Mouse (Mus musculus): ENCODE measurements at regions not wholly inside any gene's neighbourhood (a gene's known extent, or its start where the extent isn't known, plus 50 kb on each side); places are given as distances from the start of the nearest gene placed in this dataset.

DNA sequence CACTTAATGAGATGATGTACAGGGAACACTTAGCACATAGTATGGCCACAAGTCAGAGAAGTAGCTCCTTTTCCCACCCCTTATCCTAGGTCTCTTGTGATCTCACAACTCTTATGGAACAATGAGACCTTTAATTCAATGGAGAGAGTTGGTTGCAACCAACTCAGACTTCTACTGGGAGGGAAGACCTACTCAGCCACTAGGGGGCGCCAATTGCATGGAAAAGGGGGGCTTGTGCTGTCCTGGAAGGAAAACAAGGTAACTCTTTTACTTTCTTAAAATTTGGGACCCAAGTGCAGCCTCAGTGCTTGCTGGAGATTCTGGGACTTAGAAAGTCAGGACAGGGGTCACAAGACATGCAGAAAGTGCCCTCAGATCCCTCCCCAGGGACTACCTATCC lies 60.7 kb upstream of the Kcnj15 start:
- DNase-seq, result peak; percentile 52 to 72

DNA sequence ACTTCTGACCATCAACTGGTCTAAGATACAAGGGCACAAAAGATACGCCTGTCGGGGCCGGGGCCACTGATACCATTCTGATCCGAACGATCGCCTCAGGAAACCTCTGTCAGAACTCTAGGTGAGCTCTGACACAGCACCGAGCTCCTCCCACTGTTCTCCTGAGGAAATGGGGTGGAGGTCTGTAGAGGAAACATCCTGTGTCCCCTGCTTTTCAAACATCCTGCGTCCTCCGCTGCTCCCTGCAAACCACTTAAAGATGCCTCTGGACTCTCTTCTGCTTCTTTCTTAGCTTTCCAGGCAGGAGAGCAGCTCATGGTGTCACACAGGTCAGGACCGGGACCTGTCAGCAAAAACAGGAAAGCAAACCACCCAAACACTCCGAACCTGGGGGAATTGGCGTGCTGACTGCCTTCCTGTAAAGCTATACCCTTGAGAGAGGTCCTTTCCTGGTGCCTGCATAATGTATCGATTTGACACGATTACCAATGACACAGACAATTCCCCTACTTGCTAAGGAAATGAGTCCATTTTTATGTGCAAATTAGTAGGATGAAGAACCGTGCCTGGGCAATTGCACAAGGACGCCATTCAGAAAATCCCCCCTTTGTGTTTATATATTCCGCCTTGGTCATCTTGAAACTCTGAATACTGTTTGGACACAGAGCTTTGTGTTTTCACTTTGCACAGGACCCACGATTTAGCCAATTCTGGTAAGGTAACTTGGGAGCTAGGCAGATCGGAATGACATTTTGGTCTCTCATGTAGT lies 58.4 kb upstream of the Kcnj15 start:
- DNase-seq, result no peak

DNA sequence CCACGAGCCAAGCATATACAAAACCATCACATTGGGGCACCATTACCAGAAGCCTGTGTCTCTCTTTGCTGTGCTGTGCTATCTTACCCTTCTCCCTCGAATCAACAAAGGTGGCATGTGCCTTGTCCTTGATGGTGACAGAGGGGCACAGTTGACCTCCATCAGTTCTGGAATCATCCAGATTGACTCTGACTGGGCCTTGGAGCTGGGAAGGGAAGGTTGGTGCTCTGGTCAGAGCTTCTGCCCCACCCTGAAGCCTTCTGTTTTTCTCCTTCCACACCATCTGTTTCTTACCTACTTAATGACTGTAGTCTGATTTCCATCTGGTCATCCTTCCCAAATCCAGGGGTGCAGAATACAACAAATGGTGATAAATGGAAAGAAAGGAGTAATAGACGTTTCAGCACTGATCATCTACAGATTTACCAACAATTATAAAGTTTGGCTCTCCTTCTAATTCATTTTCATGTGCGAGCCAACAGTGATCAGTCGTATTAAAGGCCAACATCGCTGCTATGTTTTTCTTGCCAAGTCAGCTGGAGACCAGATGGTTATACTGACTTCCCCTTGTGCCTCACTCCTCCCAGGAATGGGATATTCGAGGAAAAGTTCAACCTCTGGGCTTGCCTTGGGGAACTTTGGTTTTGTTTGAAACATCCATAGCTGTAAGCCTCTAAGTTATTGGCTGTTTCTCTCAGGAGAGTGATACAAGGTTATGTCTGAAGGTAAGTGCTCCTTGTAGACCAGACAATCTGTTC lies 55.1 kb upstream of the Kcnj15 start:
- DNase-seq, result no peak

DNA sequence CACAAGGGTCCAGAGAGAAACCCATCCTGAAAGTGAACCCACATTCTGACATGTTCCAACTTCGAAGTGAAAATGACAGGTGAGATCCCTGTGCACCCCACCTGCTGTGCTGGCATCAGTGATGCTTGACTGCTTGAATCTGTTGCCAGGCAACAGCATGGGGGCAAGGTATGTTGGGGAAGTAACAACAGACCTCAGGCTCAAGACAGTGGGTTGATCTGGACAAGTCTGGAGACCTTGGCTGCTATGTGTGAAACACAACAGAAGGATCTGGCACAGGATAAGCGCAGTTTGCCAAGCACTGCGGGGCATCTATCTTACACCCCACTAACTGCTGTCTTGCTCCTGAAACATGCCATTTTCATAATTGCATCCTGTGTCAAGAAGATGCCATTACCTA lies 54.3 kb upstream of the Kcnj15 start:
- DNase-seq, result no peak

DNA sequence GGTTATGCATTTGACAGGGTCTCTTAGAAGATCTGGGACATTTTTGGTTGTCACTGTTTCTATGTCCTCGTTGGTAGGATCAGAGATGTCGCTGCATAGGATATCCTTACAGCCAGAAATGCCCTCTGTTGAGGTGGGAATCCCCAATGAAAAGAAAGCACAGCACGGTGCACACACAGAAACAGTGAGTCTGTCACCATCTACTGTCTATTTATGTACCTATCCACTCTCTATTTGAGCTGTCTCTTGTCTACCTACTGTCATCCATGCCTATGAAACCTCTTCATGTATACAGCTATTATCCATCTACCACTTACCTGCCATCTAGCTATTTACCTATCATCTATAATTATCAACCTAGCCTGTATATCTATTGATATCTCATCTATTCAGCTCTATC lies 53.6 kb upstream of the Kcnj15 start:
- DNase-seq, result no peak

DNA sequence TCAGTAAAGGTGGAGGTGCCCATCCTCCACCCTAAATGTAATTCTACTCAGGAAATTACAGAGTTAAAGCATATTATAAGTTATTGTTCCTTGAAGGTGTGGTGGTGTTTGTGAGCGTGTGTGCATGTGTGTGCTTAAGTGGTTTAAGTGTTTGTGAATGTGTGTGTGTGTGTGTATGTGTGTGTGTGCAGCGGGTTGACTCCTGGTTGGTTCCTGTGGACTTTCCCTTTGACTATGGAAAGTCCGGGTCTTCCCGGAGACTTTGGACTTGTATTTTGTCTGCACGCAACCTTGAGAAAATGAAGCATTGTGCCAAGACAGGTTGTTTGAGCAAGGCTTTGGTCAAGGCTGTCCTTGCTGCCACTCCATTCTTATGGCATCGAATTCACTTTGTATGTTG lies 52.9 kb upstream of the Kcnj15 start:
- no peak for DNase-seq

DNA sequence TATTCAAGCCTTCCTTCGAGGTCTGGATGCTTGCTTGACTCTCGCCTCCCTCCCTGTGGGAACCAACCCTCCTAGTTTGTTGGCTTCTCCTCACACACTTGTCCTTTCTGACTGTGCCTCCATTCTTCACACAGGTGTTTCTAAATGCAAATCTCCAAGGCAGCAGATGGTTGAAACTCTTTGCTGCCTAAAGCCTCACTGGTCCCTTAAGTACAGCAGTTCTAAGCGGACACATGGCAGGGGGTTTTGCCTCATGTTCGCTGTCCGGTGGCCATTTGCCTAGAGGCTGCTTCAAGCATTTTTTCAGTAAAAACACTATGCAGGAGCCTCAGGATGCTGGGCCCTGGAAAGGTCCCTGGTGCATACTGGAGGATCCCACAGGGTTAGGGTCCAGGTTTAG lies 50.9 kb upstream of the Kcnj15 start:
- no peak for DNase-seq

DNA sequence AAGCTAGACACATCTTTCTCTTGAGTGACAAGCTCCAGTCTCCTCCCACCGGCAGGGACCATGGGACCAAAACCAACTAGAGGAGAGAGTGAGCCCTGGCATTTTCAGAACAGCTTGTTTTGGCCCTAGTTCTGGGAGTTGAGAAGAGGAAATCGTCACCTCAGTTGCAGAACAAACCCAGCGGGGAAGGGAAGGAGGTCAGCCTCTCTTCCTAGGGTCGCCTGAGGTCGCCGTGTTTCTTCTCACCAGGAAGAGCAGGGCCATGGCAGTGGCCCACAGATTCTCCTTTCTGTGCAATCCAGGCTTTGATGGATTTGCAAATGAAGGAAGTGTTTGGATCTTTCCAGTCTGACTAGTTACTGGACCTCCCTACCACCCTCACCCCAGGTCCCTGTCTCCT lies 49.8 kb upstream of the Kcnj15 start:
- no peak for DNase-seq

Measured in lung, adult 18-20 months (tissue).